Mouse (Mus musculus) T-cell, adult 2 months (primary cell): ENCODE data around the gene Itgb4.
A peak's percentile ranks its signal among the peaks of the same experiment; 100 is the strongest.

Experiments used
- DNase-seq: peaks from one replicate; pipeline ENCODE4 v3.0.0; 2022; ENCODE audit warnings: low spot score

Gene Itgb4

DNA sequence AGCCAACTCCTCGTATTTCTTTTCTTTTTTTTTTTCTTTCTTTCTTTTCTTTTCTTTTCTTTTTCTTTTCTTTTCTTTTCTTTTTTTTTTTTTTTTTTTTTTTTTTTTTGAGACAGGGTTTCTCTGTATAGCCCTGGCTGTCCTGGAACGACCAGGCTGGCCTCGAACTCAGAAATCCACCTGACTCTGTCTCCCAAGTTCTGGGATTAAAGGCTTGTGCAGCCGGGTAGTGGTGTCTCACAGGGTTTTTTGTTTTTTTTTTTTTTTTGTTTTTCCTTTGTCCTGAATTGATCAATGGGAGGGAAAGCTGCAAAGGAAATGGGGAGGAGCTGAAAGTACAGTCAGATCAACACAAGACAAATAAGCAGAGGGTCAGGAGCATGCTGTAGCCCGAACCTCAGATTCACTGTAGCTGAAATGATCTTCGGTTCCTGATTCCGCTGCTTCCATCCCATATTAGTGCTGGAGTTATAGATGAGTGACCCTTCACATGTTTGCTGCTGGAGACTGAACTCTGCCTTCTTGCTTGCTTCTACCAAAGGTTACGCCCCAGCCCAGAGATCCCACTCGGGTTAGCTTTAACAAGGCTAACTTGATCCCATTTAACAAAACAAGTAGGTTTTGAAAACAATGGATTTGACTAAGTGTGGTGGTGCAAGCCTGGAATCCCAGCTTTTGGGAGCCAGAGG, 53.8 kb downstream of the Itgb4 start:
- no peak for DNase-seq

- no peak for DNase-seq
Observed at GRCm38 (mm10) chr11:116029086-116029865, 54.8 kb downstream of the Itgb4 start.

DNA sequence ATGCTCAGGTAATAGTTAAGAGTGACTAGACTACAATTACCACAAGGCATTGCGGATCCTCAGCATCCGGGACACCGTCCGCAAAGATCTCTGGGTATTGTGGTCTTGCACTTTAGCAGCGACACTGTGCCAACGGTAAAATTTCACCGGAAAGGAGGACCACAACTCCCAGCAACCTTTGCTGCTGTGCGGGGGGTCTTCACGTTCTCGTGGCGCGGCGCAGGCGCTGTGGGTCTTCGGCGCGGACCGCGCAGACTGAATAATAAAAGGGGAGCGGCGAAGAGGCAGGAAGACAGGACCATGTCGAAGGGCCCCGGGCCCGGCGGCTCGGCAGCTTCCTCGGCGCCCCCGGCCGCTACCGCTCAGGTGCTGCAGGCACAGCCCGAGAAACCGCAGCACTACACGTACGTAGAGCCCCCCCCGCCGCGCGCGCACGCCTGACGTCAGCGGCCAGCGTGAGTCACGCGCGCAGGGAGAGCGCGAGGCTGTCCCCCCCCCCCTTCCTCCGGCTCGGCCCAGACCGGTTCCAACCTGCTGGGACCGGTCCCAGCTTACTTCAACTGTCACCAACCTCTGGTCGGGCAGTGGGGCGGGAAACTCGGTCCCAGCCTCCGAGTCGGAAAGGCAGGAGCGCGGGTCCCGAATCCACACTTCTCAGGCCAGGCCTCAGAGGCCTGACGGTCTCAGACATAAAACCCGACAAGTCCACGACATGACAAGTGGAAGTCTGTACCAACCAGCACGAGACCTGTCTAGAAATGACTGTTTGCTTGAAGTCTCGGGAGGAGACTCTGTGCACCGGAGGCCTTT, 55.8 kb downstream of the Itgb4 start, which contains the start of gene Unk:
Unk (plus strand) TSS at position 235 of the 810 bp plus-strand sequence.
- DNase-seq = peak; percentile 97

DNA sequence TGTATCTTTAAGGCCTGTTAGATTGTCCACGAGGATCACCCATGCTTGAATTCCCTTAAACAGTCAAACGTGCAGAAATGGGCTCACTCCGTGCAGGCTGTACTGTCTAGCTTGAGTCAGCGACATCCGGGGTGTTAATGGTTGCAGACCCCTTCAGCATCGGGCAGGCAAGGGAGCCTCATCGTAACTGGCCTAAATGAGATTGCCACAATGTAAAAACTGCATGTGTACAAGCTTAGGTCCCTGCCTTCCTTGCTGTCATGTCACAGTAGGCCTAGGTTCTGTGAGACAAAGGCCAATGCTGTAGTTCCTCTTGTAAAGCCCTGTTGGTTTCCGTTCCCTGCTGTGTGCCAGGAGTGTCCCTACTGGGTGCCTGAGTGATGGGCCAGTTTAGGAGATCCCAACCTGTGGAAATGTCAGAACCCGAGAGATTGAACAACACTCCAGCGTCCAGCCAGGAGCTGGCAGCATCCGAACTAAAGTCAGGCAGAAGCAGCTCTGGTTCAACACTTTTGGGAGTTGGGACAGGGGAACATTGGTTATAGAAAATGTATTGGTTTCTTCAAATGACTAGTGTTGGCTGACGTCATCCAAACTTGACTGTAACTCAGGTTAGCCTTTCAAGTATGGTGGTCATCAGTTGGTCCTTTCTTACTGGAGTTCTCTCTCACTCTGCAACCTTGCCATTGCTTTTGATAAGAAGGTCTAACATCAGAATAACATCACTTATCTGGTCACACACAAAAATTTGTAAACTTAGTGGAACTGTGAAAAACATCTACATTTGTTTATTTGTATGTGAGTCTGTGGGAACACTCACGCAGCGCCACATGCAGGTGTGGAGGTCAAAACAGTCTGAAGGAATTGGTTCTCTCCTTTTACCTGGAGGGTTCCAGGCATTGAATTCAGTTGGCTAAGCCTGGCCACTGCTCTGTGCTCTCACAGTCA, 56.7 kb downstream of the Itgb4 start:
- DNase-seq = no peak

DNA sequence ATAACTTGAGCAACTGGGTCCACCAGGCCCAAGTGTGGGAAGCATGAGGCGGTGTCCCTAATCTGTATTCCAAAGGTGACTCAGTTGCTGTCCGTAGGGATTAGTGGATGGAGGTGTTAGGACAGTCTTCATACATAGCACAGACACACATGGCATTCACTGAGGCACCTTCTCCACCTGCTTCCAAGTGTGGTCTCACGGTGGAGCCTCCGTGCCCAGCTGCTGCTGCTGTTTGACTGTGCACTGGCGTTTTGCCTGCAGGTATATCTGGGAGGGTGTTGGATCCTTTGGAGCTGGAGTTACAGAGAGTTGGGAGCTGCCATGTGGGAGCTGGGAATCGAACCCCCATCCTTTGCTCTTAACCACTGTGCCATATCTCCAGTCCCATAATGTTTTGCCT, 60.1 kb downstream of the Itgb4 start:
- DNase-seq = no peak

GRCm38 (mm10) chr11:116036671-116037070, 62.2 kb downstream of the Itgb4 start:
- no peak for DNase-seq

- no peak for DNase-seq
Observed at GRCm38 (mm10) chr11:116037826-116038225, 63.3 kb downstream of the Itgb4 start.

- no peak for DNase-seq
Observed at GRCm38 (mm10) chr11:116040593-116040992, 66.1 kb downstream of the Itgb4 start.

DNA sequence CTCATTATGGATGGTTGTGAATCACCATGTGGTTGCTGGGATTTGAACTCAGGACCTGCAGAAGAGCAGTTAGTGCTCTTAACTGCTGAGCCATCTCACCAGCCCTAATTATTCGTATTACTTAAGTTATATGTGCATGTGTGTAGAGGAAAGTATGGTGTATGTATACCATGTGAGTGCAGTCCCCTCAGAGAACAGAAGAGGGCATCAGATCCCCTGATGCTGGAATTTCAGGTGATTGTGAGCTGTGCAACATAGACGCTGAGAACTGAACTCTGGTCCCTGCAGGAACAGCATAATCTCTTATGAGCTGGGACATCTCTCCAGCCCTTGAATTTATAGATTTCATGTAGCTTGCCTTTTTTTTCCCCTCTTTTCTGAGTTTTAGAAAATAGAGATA, 67.3 kb downstream of the Itgb4 start:
- DNase-seq = no peak

DNA sequence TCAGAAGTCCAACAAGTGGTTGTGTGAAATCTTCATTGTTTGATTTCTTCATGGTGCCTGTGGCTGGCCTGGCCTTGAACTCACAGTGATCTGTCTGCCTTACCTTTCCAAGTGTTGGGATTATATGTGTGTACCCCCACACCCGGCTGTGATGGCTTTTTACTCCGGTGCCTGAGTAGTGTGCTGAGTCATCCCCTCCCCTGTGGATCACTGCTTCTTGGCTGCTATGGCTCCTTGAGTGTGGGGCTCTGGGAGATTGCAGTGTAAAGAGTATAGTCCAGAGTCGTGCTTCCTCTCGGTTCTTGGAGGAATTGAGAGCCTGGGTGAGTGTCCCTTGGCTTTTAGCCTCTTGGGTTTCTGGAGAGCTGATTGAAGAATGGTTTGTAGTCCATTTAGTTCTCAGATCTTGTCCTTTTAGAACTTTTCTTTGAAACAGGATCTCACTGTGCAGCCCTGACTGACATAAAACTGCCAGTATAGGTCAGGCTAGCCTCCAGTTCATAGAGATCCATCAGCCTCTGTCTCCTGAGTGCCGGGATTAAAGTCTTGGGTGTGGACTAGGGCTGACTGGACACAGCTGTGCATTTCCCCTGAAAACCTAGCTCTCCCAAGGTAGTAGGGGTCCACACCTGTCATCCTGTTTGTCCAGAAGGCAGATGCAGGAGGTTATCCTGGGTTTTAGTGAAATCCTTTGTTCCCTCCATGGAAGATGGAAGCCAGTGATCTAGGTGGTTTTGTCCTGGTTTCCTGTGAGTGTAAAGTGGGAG, 68.0 kb downstream of the Itgb4 start:
- no peak for DNase-seq

DNA sequence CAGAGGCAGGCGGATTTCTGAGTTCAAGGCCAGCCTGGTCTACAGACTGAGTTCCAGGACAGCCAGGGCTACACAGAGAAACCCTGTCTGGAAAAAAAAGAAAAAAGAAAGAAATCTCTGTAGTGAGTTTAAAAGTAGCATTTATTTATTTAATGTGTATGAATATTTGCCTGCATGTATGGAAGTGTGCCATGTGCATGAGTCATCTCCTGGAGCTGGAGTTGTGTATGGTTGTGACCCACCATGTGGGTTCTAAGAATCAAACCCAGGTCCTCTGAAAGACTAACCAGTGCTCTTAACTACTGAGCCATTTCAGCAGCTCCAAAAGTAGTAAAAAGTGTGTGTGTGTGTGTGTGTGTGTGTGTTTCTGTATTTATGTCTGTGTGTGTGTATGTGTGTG, 68.8 kb downstream of the Itgb4 start:
- no peak for DNase-seq

- DNase-seq = no peak
Observed at GRCm38 (mm10) chr11:116045173-116045572, 70.7 kb downstream of the Itgb4 start.

DNA sequence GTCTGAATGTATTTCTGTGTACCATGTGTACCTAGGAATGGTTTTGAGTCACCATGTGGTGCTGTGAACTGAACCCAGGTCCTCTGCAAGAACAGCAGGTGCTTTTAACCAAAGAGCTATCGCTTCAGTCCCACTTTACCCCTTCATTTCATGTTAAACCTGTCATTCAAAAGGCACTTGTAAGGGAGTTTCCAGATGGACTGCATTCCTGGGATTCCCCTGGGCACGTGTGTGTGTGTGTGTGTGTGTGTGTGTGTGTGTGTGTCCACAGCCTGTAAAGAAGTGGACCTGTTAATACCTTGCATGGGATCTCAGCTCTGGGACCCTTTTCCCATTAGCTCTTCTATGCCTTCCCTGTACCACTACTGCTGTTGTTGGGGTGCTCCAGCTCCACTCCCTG, 75.1 kb downstream of the Itgb4 start:
- DNase-seq = no peak

DNA sequence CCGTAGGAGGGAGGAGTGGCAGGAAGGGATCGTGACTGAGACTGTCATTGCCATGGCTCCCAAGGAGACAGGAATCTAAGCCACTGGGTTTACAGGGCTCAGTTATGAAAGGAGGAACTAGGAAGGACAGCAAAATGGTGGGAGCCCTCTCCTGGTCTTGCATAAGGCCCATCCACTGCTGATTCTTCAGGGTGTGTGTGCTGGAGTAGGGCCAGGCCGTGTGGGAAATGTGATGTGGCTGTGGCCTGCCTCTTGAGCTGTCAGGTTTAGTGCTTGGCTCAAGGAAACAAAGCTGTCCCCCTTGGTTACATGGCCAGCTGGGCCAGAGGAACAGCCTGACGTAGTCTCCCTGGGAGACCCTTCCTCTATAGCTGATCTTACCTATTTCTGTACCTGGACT, 75.7 kb downstream of the Itgb4 start:
- no peak for DNase-seq

GRCm38 (mm10) chr11:116053510-116054229, 79.2 kb downstream of the Itgb4 start:
- no peak for DNase-seq

- no peak for DNase-seq
Observed at GRCm38 (mm10) chr11:116055873-116056272, 81.4 kb downstream of the Itgb4 start.

- DNase-seq = no peak
Observed at GRCm38 (mm10) chr11:116057237-116057881, 82.8 kb downstream of the Itgb4 start.
